Mouse (Mus musculus) natural killer cell, adult 2 months (primary cell): ENCODE data around the gene Large1.
"Not testable (repeated sequence)": the region's sequence is repeated elsewhere in the genome, so short reads cannot be mapped to it uniquely, and the experiment has no call there.

ENCODE experiments used
- DNase-seq, 2 experiments: peaks; one replicate each; pipeline ENCODE4 v3.0.0; 2022; ENCODE audit warnings: low spot score in 2 of 2

The Large1 gene

GRCm38 (mm10) chr8:73295531-73295930, 57.8 kb downstream of the Large1 start:
- DNase-seq: no peak

GRCm38 (mm10) chr8:73293655-73294054, 59.7 kb downstream of the Large1 start:
- DNase-seq: no peak

DNA sequence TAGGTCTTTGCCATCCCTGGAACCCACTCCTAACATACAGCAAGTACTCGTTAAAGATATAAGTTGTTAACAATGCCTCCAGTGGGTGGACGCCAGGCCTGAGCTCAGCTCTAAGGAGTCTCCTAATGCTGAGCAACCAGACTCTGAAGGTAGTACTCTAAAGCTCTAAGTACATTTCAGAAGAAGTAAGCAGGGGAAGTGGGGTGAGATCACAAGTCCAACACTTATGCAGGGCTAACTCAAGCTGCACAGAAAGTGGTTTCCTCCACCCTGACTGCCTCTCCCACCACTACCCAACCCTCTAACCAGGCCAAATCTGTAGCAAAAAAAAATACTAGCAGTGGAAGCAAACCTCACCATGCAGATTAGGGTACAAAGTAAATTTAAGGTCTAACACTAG, 61.7 kb downstream of the Large1 start:
- DNase-seq: no peak

- no peak for DNase-seq
These were observed 62.7 kb downstream of the Large1 start for GRCm38 (mm10) chr8:73290636-73291035.

- no peak for DNase-seq
These were observed 63.5 kb downstream of the Large1 start for GRCm38 (mm10) chr8:73289831-73290230.

DNA sequence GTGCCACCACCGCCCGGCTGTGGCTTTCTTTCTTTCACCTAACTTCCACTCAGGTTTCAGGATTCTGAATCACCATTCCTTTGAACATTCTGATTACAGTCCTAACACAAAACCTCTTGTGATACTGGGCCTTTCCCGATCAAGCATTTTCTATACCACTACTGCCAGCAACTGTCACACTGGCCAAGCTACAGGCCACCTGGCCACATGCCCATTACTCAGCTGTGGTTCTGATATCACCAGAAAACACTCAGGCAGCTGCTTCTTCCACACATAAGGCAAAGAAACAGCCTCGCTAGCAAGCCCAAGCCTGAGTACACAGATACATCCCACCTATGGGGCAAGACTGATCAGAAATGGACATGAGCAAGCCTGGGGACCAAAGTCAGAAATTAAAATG, 71.3 kb downstream of the Large1 start:
- DNase-seq: no peak

- no peak for DNase-seq
These were observed 77.3 kb downstream of the Large1 start for GRCm38 (mm10) chr8:73276015-73276414.

- not testable (repeated sequence) for DNase-seq
These were observed 77.9 kb downstream of the Large1 start for GRCm38 (mm10) chr8:73275445-73275844.

DNA sequence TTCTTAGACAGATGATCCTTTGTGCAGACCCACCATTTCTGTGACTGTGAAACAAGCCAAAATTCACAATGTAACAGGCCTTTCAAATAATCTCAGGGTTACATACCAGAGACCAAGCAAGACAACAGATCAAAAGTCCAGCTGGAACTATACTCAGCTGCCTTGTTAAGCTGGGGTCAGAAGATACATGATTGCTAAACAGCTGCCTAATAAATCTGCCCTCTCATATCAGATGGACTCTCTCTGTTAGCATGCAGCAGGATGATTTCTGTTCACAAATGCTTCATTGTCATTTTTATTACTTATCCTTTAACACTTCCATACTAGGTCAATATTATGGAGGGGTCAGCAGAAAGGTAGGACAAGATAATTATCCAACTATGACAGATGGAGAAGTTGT, 80.2 kb downstream of the Large1 start:
- DNase-seq: no peak

DNA sequence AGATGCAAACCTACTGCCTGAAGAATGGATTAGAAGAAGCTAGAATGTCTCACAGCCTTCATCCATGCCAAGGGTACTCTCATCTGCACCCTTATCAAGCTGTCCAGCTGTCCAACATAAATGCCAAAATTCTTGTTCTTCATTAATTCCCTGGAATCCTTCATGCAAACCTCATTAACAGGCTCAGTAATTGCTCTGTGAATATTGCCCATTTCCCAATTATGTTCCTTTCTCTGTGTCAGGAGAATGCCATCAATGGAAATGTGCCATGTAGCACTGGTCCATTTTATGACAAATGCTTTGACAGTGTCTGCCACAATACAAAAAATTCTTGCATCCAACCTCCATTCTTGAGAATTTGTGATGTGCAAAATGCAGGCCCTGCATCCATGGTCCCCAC, 82.3 kb downstream of the Large1 start:
- DNase-seq: no peak

GRCm38 (mm10) chr8:73257981-73258380, 95.4 kb downstream of the Large1 start:
- no peak for DNase-seq

GRCm38 (mm10) chr8:73244186-73244585, 109.2 kb downstream of the Large1 start:
- DNase-seq: no peak

DNA sequence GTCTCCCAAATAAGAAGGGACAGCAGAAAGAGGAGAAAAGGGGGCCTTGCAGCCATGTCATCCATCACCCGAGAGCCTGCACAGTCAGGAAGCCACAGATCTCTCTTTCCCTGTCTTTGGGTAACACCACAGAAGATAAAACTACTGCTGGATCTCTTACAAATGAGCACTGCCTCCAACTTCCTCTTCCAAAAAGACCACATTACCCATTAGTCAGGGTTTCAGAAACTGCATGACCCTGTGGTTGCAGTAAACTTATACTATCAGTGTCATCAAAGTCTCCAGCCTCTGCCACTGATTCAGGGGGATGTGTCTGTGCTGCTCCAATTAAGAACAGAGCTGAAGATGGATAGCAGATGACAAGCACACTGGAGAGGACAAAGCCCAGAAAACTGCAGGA, 111.3 kb downstream of the Large1 start:
- no peak for DNase-seq

GRCm38 (mm10) chr8:73234209-73234608, 119.1 kb downstream of the Large1 start:
- no peak for DNase-seq

GRCm38 (mm10) chr8:73233358-73234041, 119.8 kb downstream of the Large1 start:
- DNase-seq: no peak

DNA sequence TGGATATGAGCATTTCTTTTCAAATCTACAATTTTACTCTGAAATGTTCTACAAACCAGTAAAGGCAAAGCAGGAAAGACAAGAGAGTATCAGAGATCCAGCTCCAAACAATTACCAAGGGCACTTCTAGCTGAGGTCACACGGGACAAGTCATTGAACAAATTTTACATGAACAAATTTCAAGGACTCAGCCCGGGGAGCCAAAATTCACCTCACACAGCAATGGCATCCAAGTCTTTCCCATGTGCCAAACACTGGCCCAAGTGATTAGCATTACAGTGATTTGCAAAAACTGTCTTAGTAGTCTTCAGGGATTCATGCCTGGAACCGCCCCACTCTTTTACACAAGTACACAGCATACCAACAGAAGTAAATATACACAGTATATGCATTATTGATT, 126.5 kb downstream of the Large1 start:
- no peak for DNase-seq

DNA sequence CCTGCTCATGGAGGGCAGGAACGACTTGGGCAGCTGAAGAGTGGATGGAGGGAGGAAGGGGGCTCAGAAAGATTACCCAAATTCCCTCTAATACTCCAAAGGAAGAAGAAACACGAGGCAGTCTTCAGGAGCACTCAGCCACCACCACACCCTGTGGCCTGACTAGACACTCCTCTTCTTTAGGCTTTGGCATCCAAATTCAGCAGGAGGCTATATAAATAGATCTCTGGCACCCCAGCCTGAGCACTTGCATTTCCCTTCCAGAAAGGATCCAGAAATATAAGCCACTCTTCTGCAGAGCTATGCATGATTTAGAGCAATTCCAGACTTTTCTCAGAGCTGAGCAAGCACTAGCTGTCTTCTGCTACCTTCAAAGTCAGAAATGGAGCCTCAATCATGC, 127.7 kb downstream of the Large1 start:
- DNase-seq: no peak

- DNase-seq: no peak
These were observed 134.0 kb downstream of the Large1 start for GRCm38 (mm10) chr8:73219178-73219811.

GRCm38 (mm10) chr8:73206831-73207230, 146.5 kb downstream of the Large1 start:
- no peak for DNase-seq

GRCm38 (mm10) chr8:73201854-73202253, 151.5 kb downstream of the Large1 start:
- DNase-seq: no peak

- DNase-seq: no peak
These were observed 155.6 kb downstream of the Large1 start for GRCm38 (mm10) chr8:73197714-73198113.

- no peak for DNase-seq
These were observed 164.7 kb downstream of the Large1 start for GRCm38 (mm10) chr8:73188684-73189083.

DNA sequence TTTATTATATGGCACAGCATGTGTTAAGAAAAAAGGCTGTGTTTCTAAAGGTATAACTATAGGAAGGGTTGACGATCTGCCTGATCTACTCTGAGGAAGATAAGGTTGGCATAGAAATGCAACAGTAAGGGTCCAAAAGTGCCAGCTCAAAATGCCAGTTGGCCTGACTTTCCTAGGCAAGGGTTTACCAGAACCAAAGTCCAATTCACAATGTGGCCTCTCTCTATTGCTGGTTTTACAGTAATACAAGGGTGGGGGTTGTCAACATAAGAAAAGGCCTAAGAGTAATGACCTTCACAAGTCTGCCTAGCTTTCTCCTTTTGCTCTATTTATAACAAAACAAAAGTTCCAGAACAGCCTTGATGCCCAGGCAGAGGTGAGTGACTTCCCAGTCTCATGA, 166.0 kb downstream of the Large1 start:
- DNase-seq: no peak

GRCm38 (mm10) chr8:73178434-73178833, 174.9 kb downstream of the Large1 start:
- DNase-seq: no peak
